Mouse (Mus musculus): ENCODE results near the gene Laptm4a. TPM values are rescaled to one million over a fixed set of nuclear protein-coding genes. Genes with fewer than 3 reads are reported as not detected.

The Laptm4a gene
- polyA plus RNA-seq, 1 experiment: 291 TPM

DNA sequence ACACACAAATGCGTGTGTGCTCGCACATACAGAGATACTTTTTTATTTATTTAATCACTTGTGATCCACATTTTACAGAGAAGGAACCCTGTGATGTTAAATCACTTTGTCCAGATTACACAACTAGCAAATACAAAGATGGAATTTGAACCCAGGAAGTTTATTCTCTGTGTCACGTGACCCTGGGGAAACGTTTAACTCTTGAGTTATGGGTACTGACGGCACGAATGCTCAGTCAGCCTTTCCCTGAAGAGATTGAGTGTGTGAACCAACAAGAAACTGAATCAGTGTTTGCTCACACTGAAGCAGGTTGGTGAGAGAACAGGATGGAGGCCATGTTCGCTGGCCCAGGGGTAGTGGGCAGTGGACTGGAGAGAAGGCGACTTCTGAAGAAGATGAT is 39.1 kb upstream of the Laptm4a start:
- peaks cover 5% of the 10 kb centered on the region for H3K4me1 ChIP-seq (ENCODE audit: control insufficient read depth, insufficient read depth, low read length)
- no peak for TF ChIP-seq CTCF (conservative IDR thresholded peaks at IDR 0.05; ENCODE audit: insufficient read depth, insufficient read length, low read depth, low read length)
- TF ChIP-seq POLR2A (IDR thresholded peaks at IDR 0.05; ENCODE audit: low read depth, low read length): no peak
- no peak overlapping the region for H3K27ac ChIP-seq (ENCODE audit: insufficient read depth, low read depth, low read length)
- H3K36me3 ChIP-seq (ENCODE audit: control insufficient read depth, insufficient read depth, low read length): no peaks in the 10 kb centered on the region
- no peak overlapping the region for H3K4me3 ChIP-seq (ENCODE audit: insufficient read depth, low read depth, low read length)
- no peaks in the 10 kb centered on the region for H3K27me3 ChIP-seq (replicated peaks; ENCODE audit: control insufficient read depth, insufficient read depth, low read length)
- 56% methylated on average over 8 of the region's 8 CpGs for WGBS
- DNase-seq: peak; percentile 62

- WGBS: 44% methylated on average over 13 of the region's 13 CpGs
- TF ChIP-seq POLR2A (IDR thresholded peaks at IDR 0.05; ENCODE audit: low read depth, low read length): no peak
- no peak for TF ChIP-seq CTCF (conservative IDR thresholded peaks at IDR 0.05; ENCODE audit: insufficient read depth, insufficient read length, low read depth, low read length)
- no peaks in the 10 kb centered on the region for H3K36me3 ChIP-seq (ENCODE audit: control insufficient read depth, insufficient read depth, low read length)
- H3K27ac ChIP-seq (ENCODE audit: insufficient read depth, low read depth, low read length): no peak overlapping the region
- peaks cover 3% of the 10 kb centered on the region; the same call in 1 of the 2 replicates for H3K4me1 ChIP-seq (ENCODE audit: control insufficient read depth, insufficient read depth, low read length)
- DNase-seq: no peak
- H3K4me3 ChIP-seq (ENCODE audit: insufficient read depth, low read depth, low read length): no peak overlapping the region
- H3K27me3 ChIP-seq (replicated peaks; ENCODE audit: control insufficient read depth, insufficient read depth, low read length): no peaks in the 10 kb centered on the region
These were observed 36.9 kb upstream of the Laptm4a start for GRCm38 (mm10) chr12:8884426-8885145.

GRCm38 (mm10) chr12:8885146-8885543 is 36.3 kb upstream of the Laptm4a start:
- 29% methylated on average over 4 of the region's 4 CpGs for WGBS
- no peak overlapping the region for H3K27ac ChIP-seq (ENCODE audit: insufficient read depth, low read depth, low read length)
- no peaks in the 10 kb centered on the region for H3K27me3 ChIP-seq (replicated peaks; ENCODE audit: control insufficient read depth, insufficient read depth, low read length)
- DNase-seq: no peak
- H3K4me1 ChIP-seq (ENCODE audit: control insufficient read depth, insufficient read depth, low read length): peaks cover 3% of the 10 kb centered on the region; the same call in 1 of the 2 replicates
- no peak overlapping the region for H3K4me3 ChIP-seq (ENCODE audit: insufficient read depth, low read depth, low read length)
- no peaks in the 10 kb centered on the region for H3K36me3 ChIP-seq (ENCODE audit: control insufficient read depth, insufficient read depth, low read length)
- no peak for TF ChIP-seq POLR2A (IDR thresholded peaks at IDR 0.05; ENCODE audit: low read depth, low read length)
- no peak for TF ChIP-seq CTCF (conservative IDR thresholded peaks at IDR 0.05; ENCODE audit: insufficient read depth, insufficient read length, low read depth, low read length)

DNA sequence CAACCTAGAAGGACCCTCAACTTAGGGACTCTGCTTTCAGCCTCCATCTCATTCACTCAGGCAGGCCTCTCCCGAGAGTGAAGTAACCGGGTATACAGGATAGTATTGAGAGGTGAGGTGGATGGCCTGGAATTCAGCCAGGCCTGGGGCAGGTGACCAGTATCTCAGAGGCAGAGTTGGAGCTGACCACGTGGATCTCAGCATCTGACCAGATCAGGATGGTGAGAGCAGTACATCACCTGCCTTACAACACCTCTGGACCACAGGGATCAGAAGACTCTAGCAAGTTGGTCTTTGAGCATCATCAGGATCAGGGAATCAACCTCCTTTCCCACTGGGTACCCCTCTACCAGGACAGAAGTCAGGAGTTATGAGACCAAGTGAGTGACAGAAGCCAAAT is 35.5 kb upstream of the Laptm4a start:
- 76% methylated on average over 3 of the region's 3 CpGs for WGBS
- peaks cover 3% of the 10 kb centered on the region; the same call in 1 of the 2 replicates for H3K4me1 ChIP-seq (ENCODE audit: control insufficient read depth, insufficient read depth, low read length)
- no peak overlapping the region for H3K4me3 ChIP-seq (ENCODE audit: insufficient read depth, low read depth, low read length)
- H3K36me3 ChIP-seq (ENCODE audit: control insufficient read depth, insufficient read depth, low read length): no peaks in the 10 kb centered on the region
- DNase-seq: no peak
- TF ChIP-seq CTCF (conservative IDR thresholded peaks at IDR 0.05; ENCODE audit: insufficient read depth, insufficient read length, low read depth, low read length) (no peak), POLR2A (IDR thresholded peaks at IDR 0.05; ENCODE audit: low read depth, low read length) (no peak)
- H3K27me3 ChIP-seq (replicated peaks; ENCODE audit: control insufficient read depth, insufficient read depth, low read length): no peaks in the 10 kb centered on the region
- H3K27ac ChIP-seq (ENCODE audit: insufficient read depth, low read depth, low read length): no peak overlapping the region

DNA sequence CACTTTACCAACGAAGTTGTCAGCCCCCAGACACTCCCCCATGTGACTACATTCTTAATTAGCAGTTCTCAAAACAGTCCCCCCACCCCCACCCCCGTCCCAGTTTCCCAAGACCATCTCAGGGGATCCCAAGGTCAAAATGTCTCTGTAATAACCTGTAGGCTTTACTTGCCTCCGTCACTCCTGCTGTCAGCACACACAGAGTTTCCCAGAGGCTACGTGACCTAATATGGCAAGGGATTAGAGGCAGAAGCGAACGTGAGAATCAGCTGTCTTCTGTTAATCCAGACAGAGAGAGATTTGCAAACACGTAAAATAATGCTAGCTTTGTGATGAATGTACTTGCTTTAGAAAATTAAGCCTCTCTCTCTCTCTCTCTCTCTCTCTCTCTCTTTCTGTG is 33.0 kb upstream of the Laptm4a start:
- Histone ChIP-seq H3K4me3 (ENCODE audit: insufficient read depth, low read depth, low read length) (no peak overlapping the region), H3K27ac (ENCODE audit: insufficient read depth, low read depth, low read length) (no peak overlapping the region), H3K36me3 (ENCODE audit: control insufficient read depth, insufficient read depth, low read length) (no peaks in the 10 kb centered on the region), H3K27me3 (replicated peaks; ENCODE audit: control insufficient read depth, insufficient read depth, low read length) (no peaks in the 10 kb centered on the region), H3K4me1 (ENCODE audit: control insufficient read depth, insufficient read depth, low read length) (no peaks in the 10 kb centered on the region; the same call in 1 of the 2 replicates)
- DNase-seq: no peak
- no peak for TF ChIP-seq CTCF (conservative IDR thresholded peaks at IDR 0.05; ENCODE audit: insufficient read depth, insufficient read length, low read depth, low read length)
- no peak for TF ChIP-seq POLR2A (IDR thresholded peaks at IDR 0.05; ENCODE audit: low read depth, low read length)
- 66% methylated on average over 7 of the region's 7 CpGs for WGBS

- Histone ChIP-seq H3K4me3 (ENCODE audit: insufficient read depth, low read depth, low read length) (no peak overlapping the region), H3K27me3 (replicated peaks; ENCODE audit: control insufficient read depth, insufficient read depth, low read length) (no peaks in the 10 kb centered on the region), H3K36me3 (ENCODE audit: control insufficient read depth, insufficient read depth, low read length) (no peaks in the 10 kb centered on the region), H3K27ac (ENCODE audit: insufficient read depth, low read depth, low read length) (no peak overlapping the region), H3K4me1 (ENCODE audit: control insufficient read depth, insufficient read depth, low read length) (no peaks in the 10 kb centered on the region; the same call in 1 of the 2 replicates)
- TF ChIP-seq POLR2A (IDR thresholded peaks at IDR 0.05; ENCODE audit: low read depth, low read length) (no peak), CTCF (conservative IDR thresholded peaks at IDR 0.05; ENCODE audit: insufficient read depth, insufficient read length, low read depth, low read length) (peak; percentile 97)
- peak; percentile 82 for DNase-seq
- 20% methylated on average over 10 of the region's 10 CpGs for WGBS
These were observed 32.3 kb upstream of the Laptm4a start for GRCm38 (mm10) chr12:8889117-8889665.

GRCm38 (mm10) chr12:8892876-8893532 is 28.5 kb upstream of the Laptm4a start:
- 21% methylated on average over 13 of the region's 21 CpGs for WGBS
- H3K4me3 ChIP-seq (ENCODE audit: insufficient read depth, low read depth, low read length): peak overlapping the region; percentile 46
- TF ChIP-seq POLR2A (IDR thresholded peaks at IDR 0.05; ENCODE audit: low read depth, low read length) (no peak), CTCF (conservative IDR thresholded peaks at IDR 0.05; ENCODE audit: insufficient read depth, insufficient read length, low read depth, low read length) (no peak)
- H3K4me1 ChIP-seq (ENCODE audit: control insufficient read depth, insufficient read depth, low read length): no peaks in the 10 kb centered on the region; the same call in 1 of the 2 replicates
- no peaks in the 10 kb centered on the region for H3K27me3 ChIP-seq (replicated peaks; ENCODE audit: control insufficient read depth, insufficient read depth, low read length)
- no peaks in the 10 kb centered on the region for H3K36me3 ChIP-seq (ENCODE audit: control insufficient read depth, insufficient read depth, low read length)
- no peak overlapping the region for H3K27ac ChIP-seq (ENCODE audit: insufficient read depth, low read depth, low read length)
- DNase-seq: no peak

Data from kidney, adult 2 months (tissue).